Mouse (Mus musculus) neutrophil, adult 59 days (primary cell): ENCODE data around the gene Ncaph2. TPM values are rescaled to one million over a fixed set of nuclear protein-coding genes. Genes with fewer than 3 reads are reported as not detected.

ENCODE experiments used
- total RNA-seq, 2 experiments: library from RNA; stranded (reverse); gene quantifications; 1 replicate in 1 of 2; 2 replicates in 1 of 2; pipeline ENCODE4 v1.2.4; 2023

Ncaph2 gene
- total RNA-seq = 10 to 100 TPM; 73.4 to 76.9 TPM

GRCm38 (mm10) chr15:89355241-89356187 is at the start of gene Ncaph2, which contains the start of gene Lmf2:
Ncaph2 (plus strand) TSS chr15:89355719.
Lmf2 (minus strand) TSS chr15:89355659.

GRCm38 (mm10) chr15:89315190-89315731 is 40.3 kb upstream of the Ncaph2 start, which contains the start of gene Sbf1:
Sbf1 (minus strand) TSS chr15:89315311.

GRCm38 (mm10) chr15:89322670-89323522 is 32.6 kb upstream of the Ncaph2 start, which contains the start of gene Adm2:
Adm2 (plus strand) TSS chr15:89322720.

GRCm38 (mm10) chr15:89334271-89334670 is 21.2 kb upstream of the Ncaph2 start, which contains the start of gene Miox:
Miox (plus strand) TSS chr15:89334398.

GRCm38 (mm10) chr15:89373762-89374248 is 18.3 kb downstream of the Ncaph2 start, which contains the start of gene Sco2:
Sco2 (minus strand) TSS chr15:89373846.

GRCm38 (mm10) chr15:89376957-89377356 is 21.4 kb downstream of the Ncaph2 start, which contains the start of gene Tymp:
Tymp (minus strand) TSS chr15:89377039.

GRCm38 (mm10) chr15:89378831-89379401 is 23.4 kb downstream of the Ncaph2 start, which contains the start of gene Odf3b:
Odf3b (minus strand) TSS chr15:89379282.

GRCm38 (mm10) chr15:89384617-89385016 is 29.1 kb downstream of the Ncaph2 start, which contains the start of gene Klhdc7b:
Klhdc7b (plus strand) TSS chr15:89384917.

GRCm38 (mm10) chr15:89410118-89410517 is 54.6 kb downstream of the Ncaph2 start, which contains the start of gene Syce3:
Syce3 (minus strand) TSS chr15:89410503.

Other genes starting within 250 kb of the Ncaph2 start
- gene Tubgcp6, start 232.6 kb upstream of the Ncaph2 start, total RNA-seq = 10 to 100 TPM; 18.1 to 21.5 TPM
- gene Hdac10, start 227.0 kb upstream of the Ncaph2 start, total RNA-seq = 1 to 10 TPM; 8.2 to 9.6 TPM
- gene Mapk12, start 215.0 kb upstream of the Ncaph2 start, total RNA-seq = under 1 TPM in 1 of 2 experiments, not detected in 1; 0.20 TPM
- under 1 TPM; 0.27 to 0.42 TPM for gene Mapk11, start 206.1 kb upstream of the Ncaph2 start, total RNA-seq
- gene Plxnb2, start 174.9 kb upstream of the Ncaph2 start, total RNA-seq = 10 to 100 TPM; 50.5 to 82.5 TPM
- gene Dennd6b, start 159.2 kb upstream of the Ncaph2 start, total RNA-seq = 1 to 10 TPM; 2.0 to 2.2 TPM
- 10 to 100 TPM; 23.9 to 31.0 TPM for gene Ppp6r2, start 144.2 kb upstream of the Ncaph2 start, total RNA-seq
- gene Sbf1, start 40.4 kb upstream of the Ncaph2 start, total RNA-seq = 100 to 1,000 TPM; 107 to 117 TPM
- gene Adm2, start 33.0 kb upstream of the Ncaph2 start, total RNA-seq = not detected
- gene Miox, start 21.3 kb upstream of the Ncaph2 start, total RNA-seq = not detected
- 10 to 100 TPM; 39.7 to 41.8 TPM for gene Lmf2, start 60 bp upstream of the Ncaph2 start, total RNA-seq
- gene Sco2, start 18.1 kb downstream of the Ncaph2 start, total RNA-seq = 1 to 10 TPM; 4.4 to 7.0 TPM
- under 1 TPM in 1 of 2 experiments, not detected in 1; 0.24 TPM for gene Tymp, start 21.3 kb downstream of the Ncaph2 start, total RNA-seq
- 1 to 10 TPM in 1 of 2 experiments, not detected in 1; 1.2 TPM for gene Odf3b, start 23.6 kb downstream of the Ncaph2 start, total RNA-seq
- not detected for gene Klhdc7b, start 29.2 kb downstream of the Ncaph2 start, total RNA-seq
- gene Syce3, start 54.8 kb downstream of the Ncaph2 start, total RNA-seq = not detected
- 1 to 10 TPM; 2.6 to 4.1 TPM for gene Cpt1b, start 70.1 kb downstream of the Ncaph2 start, total RNA-seq
- gene C730034F03Rik, start 73.9 kb downstream of the Ncaph2 start, total RNA-seq = 1 to 10 TPM; 3.2 to 3.7 TPM
- gene Gm44502, start 74.0 kb downstream of the Ncaph2 start, total RNA-seq = under 1 TPM in 1 of 2 experiments, not detected in 1; 0.78 TPM
- gene Chkb, start 74.2 kb downstream of the Ncaph2 start, total RNA-seq = 100 to 1,000 TPM; 127 to 141 TPM
- not detected for gene Mapk8ip2, start 98.2 kb downstream of the Ncaph2 start, total RNA-seq
- gene Arsa, start 121.7 kb downstream of the Ncaph2 start, total RNA-seq = 10 to 100 TPM; 13.5 to 15.1 TPM
- gene Shank3, start 143.9 kb downstream of the Ncaph2 start, total RNA-seq = 1 to 10 TPM in 1 of 2 experiments, under 1 TPM in 1; 0.89 to 1.8 TPM
- gene Acr, start 212.6 kb downstream of the Ncaph2 start, total RNA-seq = not detected
- gene Rabl2, start 236.2 kb downstream of the Ncaph2 start, total RNA-seq = 1 to 10 TPM; 1.7 to 4.8 TPM